Mouse (Mus musculus): ENCODE results near the gene Lysmd1.
"Not testable (repeated sequence)": the region's sequence is repeated elsewhere in the genome, so short reads cannot be mapped to it uniquely, and the experiment has no call there.

The Lysmd1 gene

DNA sequence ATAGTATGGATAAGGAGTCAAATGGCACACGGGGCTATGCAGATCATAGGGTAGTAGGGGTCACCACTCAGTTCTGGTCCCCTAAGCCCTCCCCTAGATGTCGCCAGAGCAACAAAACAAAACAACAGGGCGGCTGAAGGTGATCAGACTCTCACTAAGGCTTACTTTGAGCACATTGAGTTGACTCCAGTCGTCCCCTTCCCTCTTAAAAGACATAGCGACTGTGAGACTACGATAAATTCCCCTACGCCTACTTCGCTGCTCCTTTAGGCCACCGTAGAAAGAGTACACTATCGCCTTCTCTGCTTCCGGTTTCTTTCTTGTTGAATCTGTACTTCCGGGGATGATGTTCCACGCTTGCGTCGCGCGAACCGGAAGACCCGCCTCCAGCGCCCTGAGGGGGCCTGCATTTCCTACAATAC, at the start of gene Lysmd1, which contains the start of gene Scnm1:
Lysmd1 (plus strand) TSS at position 409 of the 422 bp plus-strand sequence.
Scnm1 (minus strand) TSS at position 332 of the 422 bp plus-strand sequence.
- DNase-seq = peak; percentile 97

DNA sequence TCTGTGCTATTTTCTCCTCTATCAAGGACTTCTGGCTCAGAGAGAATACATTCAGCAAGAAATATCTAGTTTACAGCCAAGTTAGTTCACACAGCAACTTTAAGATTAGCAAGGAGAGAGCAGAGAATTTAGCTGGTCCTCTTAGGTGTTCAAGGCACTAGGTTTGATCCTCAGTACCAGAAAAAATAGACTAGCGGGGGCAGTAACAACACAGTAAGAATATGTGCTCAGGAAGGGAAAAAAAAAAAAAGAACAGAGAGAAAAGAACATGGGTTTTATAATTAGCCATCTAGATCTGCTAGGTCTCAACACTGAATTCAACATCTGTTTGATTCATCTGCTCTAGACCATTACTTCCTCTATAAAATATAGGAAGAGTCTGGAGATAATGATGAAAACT, 45.8 kb upstream of the Lysmd1 start:
- DNase-seq = no peak

DNA sequence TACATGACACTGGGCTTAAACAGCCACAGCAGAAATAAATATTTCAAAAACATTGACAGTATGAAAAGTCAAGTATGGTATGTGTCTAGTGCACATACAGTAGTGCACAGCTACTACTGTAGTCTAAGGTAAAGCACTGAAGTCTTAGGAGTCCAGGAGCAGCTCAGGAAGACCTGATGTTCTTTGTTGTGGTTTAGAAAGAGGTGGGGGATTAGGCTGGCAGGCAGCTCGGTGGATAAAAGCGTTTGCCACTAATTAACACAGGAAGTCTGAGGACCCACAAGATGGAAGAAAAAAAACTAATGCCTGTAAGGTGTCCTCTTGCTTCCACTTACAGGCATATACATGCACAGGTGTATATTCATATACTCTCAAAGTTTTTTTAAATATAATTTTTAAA, 33.0 kb upstream of the Lysmd1 start:
- no peak for DNase-seq

DNA sequence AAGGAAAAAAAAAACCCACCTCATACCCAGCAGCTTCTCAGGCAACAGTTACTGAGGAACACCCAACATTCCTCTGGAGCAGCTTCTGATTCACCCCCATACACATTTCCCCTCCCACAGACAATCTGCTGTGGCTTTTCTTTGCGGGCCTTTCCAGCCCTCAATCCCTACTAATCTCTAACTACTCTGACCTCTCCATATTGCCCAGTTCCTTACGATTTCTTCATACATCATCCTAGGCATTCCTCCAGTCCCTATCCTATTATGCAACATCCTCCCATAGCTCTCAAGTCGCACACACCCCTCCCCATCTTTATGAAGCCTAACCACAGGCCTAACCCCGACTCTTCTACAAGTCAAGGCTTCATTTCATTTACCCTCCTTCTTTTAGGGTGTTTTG, 28.8 kb upstream of the Lysmd1 start:
- DNase-seq = no peak

DNA sequence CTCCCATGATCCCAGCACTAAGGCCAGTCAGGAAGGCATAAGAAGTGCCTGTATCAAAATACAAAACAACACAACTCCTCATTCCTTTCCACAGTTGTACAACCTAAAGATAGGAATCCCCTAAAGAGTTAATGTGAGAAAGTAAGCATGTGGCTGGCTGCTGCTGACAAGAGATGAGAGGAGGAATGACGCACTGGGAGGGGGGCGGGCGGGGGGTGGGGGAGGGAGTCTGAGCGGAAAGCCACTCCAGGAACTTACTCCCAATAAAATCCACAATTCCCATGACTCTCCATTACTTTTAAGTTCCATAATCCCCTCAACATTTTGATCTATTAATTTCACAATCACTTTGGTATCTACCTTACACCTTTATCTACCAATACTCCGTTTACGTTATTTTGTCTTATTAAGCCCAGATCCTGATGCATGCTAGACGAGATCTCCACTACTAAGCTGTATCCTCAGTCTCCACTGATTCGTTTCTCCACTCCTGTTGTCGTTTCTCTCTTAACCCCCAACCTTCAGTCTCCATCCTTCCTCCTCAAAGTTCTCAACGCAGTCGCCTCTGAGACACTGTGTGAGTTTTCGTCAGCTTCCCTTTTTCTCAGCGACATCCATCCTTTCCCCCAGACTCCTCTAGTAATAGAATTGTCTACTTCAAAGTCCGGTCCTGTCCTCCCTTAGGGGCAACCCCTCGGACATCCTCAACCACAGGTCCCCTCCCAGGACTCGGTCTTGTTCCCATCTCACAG, 28.1 kb upstream of the Lysmd1 start:
- no peak for DNase-seq

DNA sequence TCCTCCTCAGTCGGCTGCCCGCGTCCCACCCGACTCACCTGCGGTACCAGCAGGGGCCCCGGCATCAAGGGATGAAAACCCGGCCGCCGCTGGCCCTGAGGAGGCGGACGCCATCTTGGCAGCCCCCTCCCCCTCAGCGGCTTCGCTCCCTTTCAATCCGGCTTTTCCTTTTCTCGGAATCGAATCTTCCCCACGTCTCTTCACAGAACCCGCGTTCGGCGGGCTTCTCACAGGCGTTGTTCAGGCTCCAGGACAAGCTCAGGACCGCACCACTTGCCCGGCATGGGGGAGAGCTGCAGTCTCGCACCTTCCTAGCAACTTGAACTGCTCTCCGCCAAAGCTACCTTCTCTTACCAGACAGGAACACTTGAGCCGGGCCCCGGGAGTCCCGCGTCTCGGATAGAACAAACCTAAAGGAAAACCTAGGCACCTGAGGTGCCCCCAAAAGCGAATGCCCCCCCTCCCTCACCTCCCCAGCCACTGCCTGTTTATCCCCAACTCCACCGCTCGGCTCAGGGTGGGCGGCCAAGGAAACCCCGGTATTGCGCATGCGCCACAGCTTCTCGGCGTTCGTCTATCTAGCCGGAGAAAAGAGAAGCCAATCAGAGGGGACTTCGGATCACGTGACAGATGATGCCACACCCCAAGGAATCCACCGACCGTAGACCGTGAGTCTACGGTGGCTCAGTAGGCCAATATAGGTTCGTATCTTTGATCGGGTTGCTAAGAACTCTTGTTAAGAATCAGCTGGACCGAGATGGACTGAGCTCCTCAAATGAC, 27.4 kb upstream of the Lysmd1 start, which contains the start of gene Pip5k1a:
Pip5k1a (minus strand) TSS at position 593 of the 780 bp plus-strand sequence.
- DNase-seq = peak; percentile 96

DNA sequence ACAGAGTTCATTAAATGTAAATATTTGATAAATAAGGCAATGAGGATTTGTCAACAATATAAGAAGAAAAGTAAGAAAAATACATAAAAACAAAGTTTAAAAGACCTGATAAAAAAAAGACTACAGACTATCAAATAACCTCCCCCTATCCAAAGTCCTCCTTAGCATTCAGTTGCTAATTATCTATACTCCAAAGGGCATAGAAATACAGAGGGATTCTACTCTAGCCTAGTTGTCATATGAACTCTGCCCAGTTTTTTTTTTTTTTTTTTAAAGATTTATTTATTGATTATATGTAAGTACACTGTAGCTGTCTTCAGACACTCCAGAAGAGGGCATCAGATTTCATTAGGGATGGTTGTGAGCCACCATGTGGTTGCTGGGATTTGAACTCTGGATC, 26.6 kb upstream of the Lysmd1 start:
- DNase-seq = not testable (repeated sequence)

DNA sequence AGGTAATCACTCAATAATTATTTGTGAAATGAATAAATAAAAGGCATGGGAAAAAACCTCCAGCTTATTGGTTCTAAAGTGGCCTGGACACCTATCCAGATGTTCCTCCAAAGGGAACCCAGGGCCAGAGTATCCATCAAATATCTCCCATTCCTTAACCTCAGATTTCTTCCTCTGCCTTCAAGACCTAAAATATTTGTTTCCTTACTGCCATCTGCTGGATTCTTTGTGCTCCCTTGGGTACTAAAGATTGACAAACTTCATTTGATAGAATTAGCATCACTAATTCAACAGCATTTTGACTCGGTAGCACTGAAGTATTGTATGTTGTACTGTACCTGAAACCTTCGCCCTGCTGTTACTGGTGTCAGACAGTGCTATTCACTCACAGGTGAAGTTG, 26.0 kb upstream of the Lysmd1 start:
- DNase-seq = no peak

DNA sequence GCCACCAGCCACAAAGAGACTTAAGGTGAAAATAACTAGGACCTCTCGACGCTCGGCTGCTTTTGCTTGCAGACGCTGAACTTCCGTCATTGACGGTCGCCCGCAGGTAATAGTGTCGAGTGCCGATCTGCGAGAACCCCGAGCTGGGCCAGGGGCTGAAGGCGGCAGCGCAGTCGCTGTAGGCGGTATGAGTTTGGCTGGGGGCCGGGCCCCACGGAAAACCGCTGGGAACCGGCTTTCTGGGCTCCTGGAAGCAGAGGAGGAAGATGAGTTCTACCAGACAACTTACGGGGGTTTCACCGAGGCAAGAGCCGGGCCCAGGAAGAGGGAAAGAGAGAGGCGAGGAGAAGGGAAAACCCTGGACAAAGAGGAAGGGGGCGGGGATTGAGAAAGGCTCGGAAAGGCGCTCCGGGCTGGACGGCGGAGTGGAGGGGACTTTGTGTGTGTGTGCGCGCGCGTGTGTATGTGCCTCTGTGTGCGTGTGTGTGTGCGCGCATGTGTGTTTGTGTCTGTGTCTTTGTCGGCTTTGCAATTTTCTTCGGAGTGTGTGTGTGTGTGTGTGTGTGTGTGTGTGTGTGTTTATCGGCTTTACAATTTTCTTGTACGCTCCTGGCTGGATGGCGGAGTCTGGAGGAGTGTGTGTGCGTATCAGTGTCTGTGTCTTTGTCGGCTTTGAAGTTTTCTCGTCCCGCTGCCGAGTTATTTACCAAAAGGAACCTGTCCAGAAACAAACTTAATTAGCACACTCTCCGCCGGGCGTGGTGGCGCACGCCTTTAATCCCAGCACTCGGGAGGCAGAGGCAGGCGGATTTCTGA, 22.8 kb upstream of the Lysmd1 start, which contains the start of gene Vps72:
Vps72 (plus strand) TSS at position 112 of the 816 bp plus-strand sequence.
- peak; percentile 90 for DNase-seq

DNA sequence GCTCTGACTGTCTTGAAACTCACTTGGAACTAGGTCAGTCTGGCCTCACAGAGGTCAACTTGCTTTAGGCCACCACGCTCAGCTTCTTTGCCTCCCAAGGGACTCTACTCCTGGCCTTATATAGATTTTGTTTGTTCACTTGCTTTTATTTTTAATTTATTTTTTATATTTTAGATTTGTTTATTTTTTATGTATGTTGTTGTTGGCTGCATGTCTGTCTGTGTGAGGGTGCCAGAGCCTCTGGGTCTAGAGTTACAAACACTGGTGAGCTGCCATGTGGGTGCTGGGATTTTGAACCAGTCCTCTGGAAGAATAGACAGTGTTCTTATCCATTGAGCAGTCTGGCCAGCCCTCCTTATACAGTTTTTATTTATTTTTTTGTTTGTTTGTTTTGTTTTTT, 21.1 kb upstream of the Lysmd1 start:
- no peak for DNase-seq

DNA sequence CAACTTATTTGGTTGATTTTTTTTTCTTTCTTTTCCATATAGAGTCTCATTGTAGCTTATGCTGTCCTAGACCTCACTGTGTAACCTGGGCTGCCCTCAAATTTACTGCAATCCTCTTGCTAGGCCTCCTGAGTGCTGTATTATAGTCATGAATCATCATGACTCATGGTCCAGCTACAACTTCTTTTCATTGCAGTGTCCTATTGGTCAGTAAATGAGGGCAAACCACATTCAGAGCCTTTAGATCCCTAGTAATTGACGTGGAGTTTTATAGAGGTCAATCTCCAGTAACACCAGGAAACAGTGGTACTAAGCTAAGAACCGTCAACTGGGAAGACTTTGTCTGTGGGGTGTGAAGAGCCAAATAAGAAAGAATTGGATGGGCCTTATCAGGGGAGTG, 16.1 kb upstream of the Lysmd1 start:
- no peak for DNase-seq

DNA sequence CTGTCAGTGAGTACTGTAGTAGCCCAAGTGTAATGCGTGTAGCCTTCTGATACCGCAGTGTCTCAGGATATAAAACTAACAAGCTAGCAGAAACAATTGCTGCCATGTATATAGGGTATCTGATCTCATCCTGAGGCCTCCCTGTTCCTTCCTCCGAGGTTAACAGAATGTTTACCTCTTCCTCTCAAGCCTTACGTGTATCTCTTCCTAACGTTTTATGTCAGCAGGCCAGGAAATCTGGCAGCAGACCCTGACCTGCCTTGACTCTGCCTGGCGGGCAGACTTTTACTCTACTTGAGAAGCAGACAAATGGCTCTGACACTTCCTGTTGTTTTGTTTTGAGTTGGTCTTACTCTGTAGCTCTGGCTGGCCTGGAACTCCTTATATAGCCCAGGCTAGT, 12.3 kb upstream of the Lysmd1 start:
- DNase-seq = no peak

DNA sequence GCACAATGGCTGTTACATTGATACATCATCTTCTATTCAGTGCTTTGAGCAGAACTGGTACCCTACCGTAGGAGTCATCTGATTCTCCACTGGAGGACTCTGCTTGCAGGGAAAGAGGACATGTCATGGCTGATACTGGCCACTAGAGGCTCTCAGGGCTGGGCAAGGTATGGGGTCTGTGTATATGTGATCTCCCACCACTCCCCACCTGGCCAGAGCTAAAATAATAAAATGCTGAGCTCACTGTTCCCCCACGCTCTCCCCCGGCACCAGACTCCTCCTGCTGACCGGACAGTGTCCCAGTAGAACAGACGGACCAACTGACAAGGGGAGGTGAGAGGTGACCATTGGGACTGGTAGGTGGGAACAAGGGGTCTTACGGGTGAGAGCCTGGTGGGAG, 9.6 kb upstream of the Lysmd1 start, which contains the start of gene Tmod4:
Tmod4 (plus strand) TSS at position 231 of the 400 bp plus-strand sequence.
- no peak for DNase-seq

DNA sequence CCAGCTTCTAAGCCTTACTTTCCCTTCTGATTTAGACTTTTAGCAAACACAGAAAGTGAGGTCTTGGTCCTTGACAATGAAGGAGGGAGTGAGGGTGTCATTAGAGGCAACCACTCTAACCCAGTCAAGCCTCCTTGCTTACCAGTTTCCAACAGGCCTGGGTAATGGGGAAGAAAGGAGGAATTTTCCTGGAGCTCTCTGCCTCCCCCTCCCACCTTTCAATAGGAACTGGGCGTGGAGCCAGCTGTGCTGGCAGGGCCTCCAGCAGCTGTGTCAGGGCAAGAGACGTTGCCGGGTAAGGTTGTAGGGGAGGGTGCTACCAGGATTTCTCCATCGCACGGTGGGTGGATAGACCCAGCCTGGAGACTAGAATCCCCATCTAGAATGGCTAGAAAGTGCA, 8.9 kb upstream of the Lysmd1 start:
- DNase-seq = no peak

DNA sequence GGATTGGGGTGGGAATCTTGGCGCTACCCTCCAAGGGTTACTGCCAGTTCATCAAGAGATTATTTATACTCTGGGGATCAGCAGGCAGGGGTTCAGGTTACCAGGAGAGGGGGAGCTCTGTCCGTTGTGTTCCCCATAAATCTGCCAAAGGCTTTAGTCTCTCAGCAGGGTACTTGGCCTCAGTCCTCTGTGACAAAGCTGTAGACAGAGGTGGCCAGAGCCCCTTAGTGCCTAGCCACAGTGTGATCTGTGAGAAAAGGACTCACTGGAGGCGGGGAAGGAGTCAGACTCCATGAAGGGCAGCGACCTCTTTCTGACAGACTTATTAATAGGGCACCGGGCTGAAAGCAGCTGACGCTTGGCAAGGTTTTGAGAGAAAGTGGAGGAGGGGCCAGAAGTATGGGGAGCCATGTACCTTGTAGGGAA, 4.6 kb upstream of the Lysmd1 start:
- peak; percentile 82 for DNase-seq

DNA sequence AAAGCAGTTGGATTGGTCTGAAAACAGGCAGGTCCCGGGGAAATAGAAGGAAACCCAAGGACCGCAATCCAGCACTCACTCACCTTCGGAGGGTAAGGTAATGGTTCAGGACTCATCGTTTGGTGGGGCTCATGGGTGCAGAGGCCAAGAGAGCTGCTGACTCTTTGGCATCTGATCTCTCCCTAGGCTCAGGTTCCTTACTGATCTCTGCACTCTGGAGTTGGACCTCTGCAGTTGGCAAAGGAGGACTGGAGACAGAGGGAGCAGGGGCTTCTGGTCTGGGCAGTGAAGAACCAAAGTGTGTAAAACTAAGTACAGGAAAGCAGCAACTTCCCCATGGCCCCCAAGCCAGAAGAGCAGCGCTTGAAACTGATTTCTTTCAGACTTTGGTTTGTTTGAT, 3.8 kb upstream of the Lysmd1 start:
- DNase-seq = peak; percentile 53

DNA sequence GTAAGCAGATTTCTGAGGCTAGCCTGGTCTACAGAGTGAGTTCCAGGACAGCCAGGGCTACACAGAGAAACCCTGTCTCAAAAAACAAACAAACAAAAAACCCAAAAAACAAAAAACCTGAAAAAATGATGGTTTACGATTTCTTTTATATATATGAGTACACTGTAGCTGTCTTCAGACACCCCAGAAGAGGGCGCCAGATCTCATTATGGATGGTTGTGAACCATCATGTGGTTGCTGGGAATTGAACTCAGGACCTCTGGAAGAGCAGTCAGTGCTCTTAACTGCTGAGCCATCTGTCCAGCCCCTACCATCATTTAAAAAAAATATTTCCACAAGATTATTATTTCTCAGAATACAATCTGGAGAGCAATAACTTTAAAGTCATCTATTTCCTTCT, 1.5 kb upstream of the Lysmd1 start:
- not testable (repeated sequence) for DNase-seq

DNA sequence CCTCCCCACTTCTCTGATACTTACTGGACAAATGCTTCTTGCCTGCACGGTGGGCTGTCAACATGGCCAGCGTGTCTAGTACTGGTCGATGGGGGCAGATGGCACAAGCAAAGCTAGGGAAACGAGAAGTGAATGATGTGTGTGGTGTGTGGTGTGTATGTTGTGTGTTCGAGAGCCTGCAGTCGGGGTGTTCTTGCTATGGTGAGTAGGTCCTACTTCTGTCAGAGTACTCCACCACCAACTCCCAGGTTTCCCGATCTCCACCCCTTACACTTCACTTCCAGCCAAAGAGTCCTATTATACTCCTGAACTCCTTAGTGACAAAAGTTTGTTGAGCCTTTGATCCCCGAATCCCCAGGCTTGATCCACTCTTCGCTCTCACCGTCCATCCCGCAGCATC, 712 bp upstream of the Lysmd1 start:
- DNase-seq = no peak

DNA sequence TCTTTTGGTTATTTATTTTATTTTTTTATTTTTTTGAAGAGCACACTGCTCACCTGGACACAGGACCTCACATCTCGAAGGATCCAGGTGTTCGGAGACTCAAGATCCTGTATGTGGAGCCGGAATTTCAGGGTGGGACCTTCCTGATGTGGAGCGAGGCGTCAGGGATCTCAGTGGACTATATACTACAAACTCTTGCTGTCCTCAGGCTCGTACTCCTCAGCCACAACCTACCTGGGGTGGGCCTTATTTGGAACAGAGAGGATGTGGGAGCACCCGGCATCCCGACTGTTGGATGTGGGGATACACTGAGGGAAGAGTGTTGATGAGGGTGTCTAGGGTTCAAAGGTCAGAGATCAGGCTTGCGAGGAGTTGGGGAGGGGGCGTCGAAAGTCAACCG, 245 bp downstream of the Lysmd1 start:
- DNase-seq = not testable (repeated sequence)

DNA sequence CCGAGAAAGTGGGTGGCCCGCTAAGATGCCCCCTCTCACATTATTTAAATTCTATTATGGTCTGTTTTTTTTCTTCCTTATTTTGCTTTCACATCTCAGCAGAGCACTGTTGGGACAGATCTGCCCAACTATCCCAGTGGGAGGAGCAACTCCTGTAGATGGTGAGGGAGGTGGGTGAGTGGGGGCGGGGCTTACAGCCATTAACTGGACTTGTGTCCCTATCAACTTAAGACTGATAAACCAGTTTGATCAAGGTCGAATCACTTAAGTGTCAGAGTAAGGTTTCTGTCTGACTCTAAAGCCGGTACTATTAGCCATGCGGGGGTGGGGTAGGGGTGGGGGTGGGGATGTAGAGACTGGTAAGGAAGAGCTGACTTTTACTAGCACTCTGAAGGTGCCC, 1.1 kb downstream of the Lysmd1 start:
- peak; percentile 77 for DNase-seq

DNA sequence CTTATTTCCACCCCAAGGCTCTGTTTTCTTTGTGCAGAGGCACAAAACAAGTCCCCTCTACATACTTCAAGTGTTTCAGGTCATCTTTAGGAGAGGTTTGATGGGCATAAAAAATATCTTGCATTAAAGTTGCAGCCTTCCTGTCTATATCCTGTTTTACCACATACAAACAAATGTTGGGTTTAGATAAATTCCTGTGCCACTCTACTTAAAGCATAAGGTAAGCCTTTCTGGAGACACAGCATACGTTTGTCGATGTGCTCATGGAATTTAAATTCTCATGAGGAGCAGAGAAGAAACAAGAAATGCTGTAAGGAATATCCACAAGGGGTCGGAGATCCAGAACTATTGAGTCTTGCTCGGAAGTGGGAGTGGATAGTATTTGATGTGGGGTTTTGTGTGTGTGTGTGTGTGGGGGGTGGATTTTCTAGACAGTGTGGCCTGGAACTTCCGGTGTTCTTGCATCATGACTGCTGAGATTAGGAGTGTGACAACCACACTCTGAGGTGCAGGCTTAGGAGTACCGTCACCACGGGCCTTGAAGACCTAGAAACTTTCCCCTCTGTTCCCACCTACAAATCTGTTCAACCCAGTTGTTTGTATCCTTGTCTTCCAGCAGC, 1.7 kb downstream of the Lysmd1 start:
- DNase-seq = no peak

DNA sequence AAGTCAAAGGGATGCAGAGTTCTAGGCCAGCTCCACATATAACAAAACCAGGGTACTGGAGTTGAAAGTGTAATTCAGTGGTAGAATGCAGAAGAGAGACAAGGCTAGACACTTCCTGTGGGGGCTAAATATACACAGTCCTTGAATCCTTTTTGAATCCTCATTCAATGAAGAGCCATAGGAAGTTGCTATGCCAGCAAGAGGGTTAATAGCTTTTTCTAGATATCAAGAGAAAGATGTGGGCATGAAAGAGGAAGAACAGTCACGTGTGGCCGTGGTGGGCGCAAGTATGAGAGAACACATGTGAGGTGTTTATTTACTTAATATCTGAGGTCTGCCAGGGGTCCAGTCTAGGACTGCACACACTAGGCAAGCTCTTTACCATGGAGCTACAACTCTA, 2.4 kb downstream of the Lysmd1 start:
- no peak for DNase-seq

Data from kidney, adult 11 months (tissue).